Mouse (Mus musculus) lung, postnatal 0 days (tissue): ENCODE results near the gene Pla2g7. TPM values are rescaled to one million over a fixed set of nuclear protein-coding genes. Genes with fewer than 3 reads are reported as not detected.

Experiments used
- ATAC-seq: fragments of 200-750 bp; cut with Nextera tagmentation; 2 replicates; pipeline ENCODE4 v1.8.0; 2017; ENCODE audit warnings: moderate library complexity
- DNase-seq: peaks from one replicate; pipeline ENCODE4 v3.0.0-alpha.2; 2016; ENCODE audit warnings: low spot score
- H3K27ac ChIP-seq: fragments of 300-500 bp; sonication (generic); 2 replicates; pipeline ENCODE4 v1.5.1; 2014; ENCODE audit warnings: antibody characterized with exemption, mild to moderate bottlenecking, low read length, mixed read lengths
- H3K27me3 ChIP-seq: fragments of 300-500 bp; sonication (generic); replicated peaks from 2 replicates; pipeline ENCODE4 v1.6.1; 2014; ENCODE audit warnings: low read length, mixed read lengths; ENCODE audit not compliant: insufficient read depth
- H3K36me3 ChIP-seq: fragments of 300-500 bp; sonication (generic); 2 replicates; pipeline ENCODE4 v1.6.1; 2014; ENCODE audit warnings: low read length, mixed read lengths; ENCODE audit not compliant: insufficient read depth
- H3K4me1 ChIP-seq: fragments of 300-500 bp; sonication (generic); 2 replicates; pipeline ENCODE4 v1.6.1; 2014; ENCODE audit warnings: antibody characterized with exemption, low read depth, low read length, mixed read lengths; ENCODE audit not compliant: insufficient read depth
- H3K4me2 ChIP-seq: fragments of 300-500 bp; sonication (generic); replicated peaks from 2 replicates; pipeline ENCODE4 v1.6.1; 2014; ENCODE audit warnings: low read depth, mild to moderate bottlenecking, low read length, moderate library complexity, mixed read lengths
- H3K4me3 ChIP-seq: fragments of 300-500 bp; sonication (generic); 2 replicates; pipeline ENCODE4 v1.5.1; 2014; ENCODE audit warnings: low read depth, low read length
- H3K9ac ChIP-seq: fragments of 300-500 bp; sonication (generic); replicated peaks from 2 replicates; pipeline ENCODE4 v1.6.1; 2014; ENCODE audit warnings: low read depth, mild to moderate bottlenecking
- H3K9me3 ChIP-seq: fragments of 300-500 bp; sonication (generic); 2 replicates; pipeline ENCODE4 v1.6.1; 2016; ENCODE audit warnings: low read length, mixed read lengths
- CTCF ChIP-seq: IDR thresholded peaks from 2 replicates; pipeline ENCODE4 v1.5.1; 2016; ENCODE audit warnings: antibody characterized with exemption, mild to moderate bottlenecking
- EP300 ChIP-seq: IDR thresholded peaks from 2 replicates; pipeline ENCODE4 v1.6.1; 2016; ENCODE audit warnings: antibody characterized with exemption, mild to moderate bottlenecking, control low read depth
- WGBS: fragments of 180-500 bp; shearing (Covaris S2); extraction: QIAGEN DNeasy Blood & Tissue Kit; methylation state at CpG from one replicate; pipeline ENCODE4 v1.1.7; 2014; 5-methylcytosine and 5-hydroxymethylcytosine counted together
- polyA plus RNA-seq: library from polyadenylated mRNA; unstranded; fragments of >200 nt; fragmentation: Nextera tagmentation; extraction: Ambion mirVana; gene quantifications from 2 replicates; pipeline ENCODE4 v1.2.1, GENCODE M21; 2015

Pla2g7 gene
- polyA plus RNA-seq, 1 experiment from 2014 or later = 15.8 TPM

GRCm38 (mm10) chr17:43612221-43612620 is 44.3 kb downstream of the Pla2g7 start:
- Histone ChIP-seq H3K27ac (no peak overlapping the region), H3K27me3 (no peaks in the 10 kb centered on the region), H3K4me2 (no peak overlapping the region), H3K9ac (no peak overlapping the region), H3K36me3 (no peaks in the 10 kb centered on the region), H3K9me3 (no peaks in the 10 kb centered on the region), H3K4me1 (no peaks in the 10 kb centered on the region), H3K4me3 (no peak overlapping the region)
- no peak for TF ChIP-seq EP300
- TF ChIP-seq CTCF = no peak
- no peak for ATAC-seq
- 55% methylated on average over 3 of the region's 3 CpGs for WGBS
- no peak for DNase-seq

GRCm38 (mm10) chr17:43619156-43619555 is 51.3 kb downstream of the Pla2g7 start:
- no peak overlapping the region for H3K27ac ChIP-seq
- ATAC-seq = no peak
- no peaks in the 10 kb centered on the region for H3K9me3 ChIP-seq
- H3K27me3 ChIP-seq = no peaks in the 10 kb centered on the region
- H3K36me3 ChIP-seq = no peaks in the 10 kb centered on the region
- no peak for TF ChIP-seq EP300
- TF ChIP-seq CTCF = no peak
- no peak for DNase-seq
- no peak overlapping the region for H3K4me2 ChIP-seq
- 78% methylated on average over 9 of the region's 9 CpGs for WGBS
- no peak overlapping the region for H3K9ac ChIP-seq
- no peak overlapping the region for H3K4me3 ChIP-seq
- H3K4me1 ChIP-seq = no peaks in the 10 kb centered on the region

GRCm38 (mm10) chr17:43622076-43622475 is 54.2 kb downstream of the Pla2g7 start:
- Histone ChIP-seq H3K27ac (no peak overlapping the region), H3K36me3 (no peaks in the 10 kb centered on the region), H3K9me3 (no peaks in the 10 kb centered on the region), H3K27me3 (no peaks in the 10 kb centered on the region), H3K9ac (no peak overlapping the region), H3K4me1 (no peaks in the 10 kb centered on the region), H3K4me3 (no peak overlapping the region), H3K4me2 (no peak overlapping the region)
- no peak for ATAC-seq
- TF ChIP-seq EP300 (no peak), CTCF (no peak)
- WGBS = 81% methylated on average over 10 of the region's 10 CpGs
- no peak for DNase-seq

GRCm38 (mm10) chr17:43628246-43628645 is 60.3 kb downstream of the Pla2g7 start:
- Histone ChIP-seq H3K4me2 (no peak overlapping the region), H3K4me1 (peaks cover 10% of the 10 kb centered on the region; the same call in 1 of the 2 replicates), H3K27me3 (peaks cover 27% of the 10 kb centered on the region), H3K9ac (no peak overlapping the region), H3K27ac (no peak overlapping the region), H3K4me3 (no peak overlapping the region), H3K36me3 (no peaks in the 10 kb centered on the region), H3K9me3 (no peaks in the 10 kb centered on the region)
- ATAC-seq (no peak), DNase-seq (no peak)
- TF ChIP-seq EP300 = no peak
- no peak for TF ChIP-seq CTCF
- WGBS = 88% methylated on average over 10 of the region's 10 CpGs

- Histone ChIP-seq H3K36me3 (no peaks in the 10 kb centered on the region), H3K27me3 (peaks cover 27% of the 10 kb centered on the region), H3K9ac (no peak overlapping the region), H3K4me1 (peaks cover 10% of the 10 kb centered on the region; the same call in 1 of the 2 replicates), H3K4me2 (no peak overlapping the region), H3K27ac (no peak overlapping the region), H3K9me3 (no peaks in the 10 kb centered on the region), H3K4me3 (peak overlapping the region; percentile 27; the same call in 1 of the 2 replicates)
- WGBS = 21% methylated on average over 24 of the region's 24 CpGs
- DNase-seq (no peak), ATAC-seq (no peak)
- TF ChIP-seq CTCF (no peak), EP300 (no peak)
These were observed 61.2 kb downstream of the Pla2g7 start for GRCm38 (mm10) chr17:43629026-43629495.

- no peaks in the 10 kb centered on the region for H3K36me3 ChIP-seq
- peaks cover 10% of the 10 kb centered on the region; the same call in 1 of the 2 replicates for H3K4me1 ChIP-seq
- H3K9ac ChIP-seq = no peak within 1 kb of the TSS
- no peak within 1 kb of the TSS for H3K27ac ChIP-seq
- ATAC-seq (peak; percentile 48), DNase-seq (peak; percentile 11)
- WGBS = 5% methylated on average over 72 of the region's 83 CpGs
- H3K27me3 ChIP-seq = peaks cover 27% of the 10 kb centered on the region
- no peaks in the 10 kb centered on the region for H3K9me3 ChIP-seq
- TF ChIP-seq EP300 (no peak), CTCF (no peak)
- peak within 1 kb of the TSS; percentile 27 for H3K4me3 ChIP-seq
- peak within 1 kb of the TSS; percentile 41 for H3K4me2 ChIP-seq
These were observed 61.9 kb downstream of the Pla2g7 start, which contains the start of gene Tdrd6 for GRCm38 (mm10) chr17:43629496-43630426. Tdrd6 (minus strand) TSS chr17:43630299.
